Mouse (Mus musculus) midbrain, postnatal 0 days (tissue): ENCODE data around the gene Ptprt. TPM values are rescaled to one million over a fixed set of nuclear protein-coding genes. Genes with fewer than 3 reads are reported as not detected.

Experiments
- ATAC-seq: fragments of 200-750 bp; cut with Nextera tagmentation; 2 replicates; pipeline ENCODE4 v1.8.0; 2017; ENCODE audit warnings: moderate number of reproducible peaks, mild to moderate bottlenecking, moderate TSS enrichment, moderate library complexity; ENCODE audit not compliant: low FRiP score
- DNase-seq: peaks from one replicate; pipeline ENCODE4 v3.0.0-alpha.2; 2015; ENCODE audit warnings: low spot score
- H3K27ac ChIP-seq: fragments of 300-500 bp; sonication (generic); 2 replicates; pipeline ENCODE4 v1.5.1; 2014; ENCODE audit warnings: low read depth, mild to moderate bottlenecking, low read length, mixed read lengths
- H3K27me3 ChIP-seq: fragments of 300-500 bp; sonication (generic); 2 replicates; pipeline ENCODE4 v1.6.1; 2014; ENCODE audit warnings: low read length, control low read depth, mixed read lengths; ENCODE audit not compliant: insufficient read depth
- H3K36me3 ChIP-seq: fragments of 300-500 bp; sonication (generic); 2 replicates; pipeline ENCODE4 v1.6.1; 2014; ENCODE audit warnings: low read length, control low read depth, mixed read lengths; ENCODE audit not compliant: insufficient read depth
- H3K4me1 ChIP-seq: fragments of 300-500 bp; sonication (generic); 2 replicates; pipeline ENCODE4 v1.6.1; 2014; ENCODE audit warnings: mild to moderate bottlenecking, control low read depth, antibody characterized with exemption, low read length, mixed read lengths; ENCODE audit not compliant: insufficient read depth
- H3K4me2 ChIP-seq: fragments of 300-500 bp; sonication (generic); 2 replicates; pipeline ENCODE4 v1.6.1; 2014; ENCODE audit warnings: low read depth, mild to moderate bottlenecking, low read length, mixed read lengths; ENCODE audit not compliant: poor library complexity, severe bottlenecking
- H3K4me3 ChIP-seq: fragments of 300-500 bp; sonication (generic); 2 replicates; pipeline ENCODE4 v1.5.1; 2014; ENCODE audit warnings: low read depth, mild to moderate bottlenecking, low read length, moderate library complexity
- H3K9ac ChIP-seq: fragments of 300-500 bp; sonication (generic); replicated peaks from 2 replicates; pipeline ENCODE4 v1.6.1; 2014; ENCODE audit warnings: mild to moderate bottlenecking, low read length, moderate library complexity, mixed read lengths; ENCODE audit not compliant: poor library complexity, severe bottlenecking
- H3K9me3 ChIP-seq: fragments of 300-500 bp; sonication (generic); 2 replicates; pipeline ENCODE4 v1.6.1; 2016; ENCODE audit warnings: low read length, control low read depth
- CTCF ChIP-seq: IDR thresholded peaks from 2 replicates; pipeline ENCODE4 v1.5.1; 2016; ENCODE audit warnings: antibody characterized with exemption, mild to moderate bottlenecking
- WGBS: fragments of 180-500 bp; shearing (Covaris S2); extraction: QIAGEN DNeasy Blood & Tissue Kit; methylation state at CpG from one replicate; pipeline ENCODE4 v1.1.7; 2014; 5-methylcytosine and 5-hydroxymethylcytosine counted together
- polyA plus RNA-seq: library from polyadenylated mRNA; unstranded; fragments of >200 nt; fragmentation: Nextera tagmentation; extraction: Ambion mirVana; gene quantifications from 2 replicates; pipeline ENCODE4 v1.2.1, GENCODE M21; 2015
- total RNA-seq: library from RNA; depleted of rRNA; stranded (reverse); fragments of >200 nt; gene quantifications from 2 replicates; pipeline ENCODE4 v1.2.3, GENCODE M21; 2014

Gene Ptprt
- total and polyA plus RNA-seq, 2 experiments from 2014 or later, result 12.6 to 72.2 TPM

DNA sequence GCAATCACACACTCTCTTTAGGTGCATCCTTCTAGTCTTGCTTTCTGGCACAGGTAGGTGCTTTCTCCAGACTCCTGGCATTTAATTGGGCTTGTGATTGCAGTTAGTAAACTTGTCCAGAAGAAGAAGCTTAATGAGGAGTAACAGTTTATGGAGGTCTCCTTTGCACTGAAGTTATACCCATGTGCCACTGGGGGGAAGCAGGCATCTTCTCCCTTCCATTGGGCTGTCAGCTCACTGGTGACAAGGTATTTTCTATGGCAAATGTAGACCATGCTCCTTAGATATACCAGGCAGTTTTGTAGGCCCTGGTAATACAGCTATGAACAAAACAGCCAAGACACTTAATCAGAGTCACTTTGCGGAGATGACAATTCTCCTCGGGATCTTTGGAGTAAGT lies 366.9 kb downstream of the Ptprt start:
- Histone ChIP-seq H3K9ac (no peak overlapping the region), H3K9me3 (no peaks in the 10 kb centered on the region), H3K27ac (no peak overlapping the region), H3K4me3 (no peak overlapping the region), H3K27me3 (no peaks in the 10 kb centered on the region), H3K4me1 (no peaks in the 10 kb centered on the region), H3K4me2 (no peak overlapping the region), H3K36me3 (no peaks in the 10 kb centered on the region)
- WGBS, result 73% methylated on average over 2 of the region's 2 CpGs
- ATAC-seq (no peak), DNase-seq (peak; percentile 56)
- TF ChIP-seq CTCF, result peak; percentile 67

DNA sequence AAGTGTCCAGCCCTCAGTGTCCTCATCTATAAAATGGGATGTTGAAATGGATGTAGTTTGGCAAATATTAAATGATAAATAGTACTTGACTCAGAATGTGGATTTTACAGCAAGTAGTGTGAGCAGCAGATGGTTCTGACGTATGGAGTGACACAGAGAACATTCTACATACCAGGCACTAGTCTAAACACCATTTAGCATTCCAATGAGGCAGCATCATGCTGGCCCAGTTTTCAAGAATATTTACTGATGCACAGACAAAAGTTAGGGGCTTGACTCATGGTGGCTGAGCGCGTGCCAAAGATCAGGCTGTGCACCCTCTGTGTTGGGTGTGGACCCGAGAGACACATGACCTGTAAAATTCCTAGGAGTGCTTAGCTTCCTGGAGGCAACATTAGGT lies 378.3 kb downstream of the Ptprt start:
- Histone ChIP-seq H3K27me3 (no peaks in the 10 kb centered on the region), H3K4me2 (no peak overlapping the region), H3K4me1 (no peaks in the 10 kb centered on the region), H3K36me3 (no peaks in the 10 kb centered on the region), H3K9me3 (no peaks in the 10 kb centered on the region), H3K4me3 (no peak overlapping the region), H3K27ac (no peak overlapping the region), H3K9ac (no peak overlapping the region)
- WGBS, result 79% methylated on average over 4 of the region's 4 CpGs
- DNase-seq, result no peak
- TF ChIP-seq CTCF, result no peak
- ATAC-seq, result no peak

DNA sequence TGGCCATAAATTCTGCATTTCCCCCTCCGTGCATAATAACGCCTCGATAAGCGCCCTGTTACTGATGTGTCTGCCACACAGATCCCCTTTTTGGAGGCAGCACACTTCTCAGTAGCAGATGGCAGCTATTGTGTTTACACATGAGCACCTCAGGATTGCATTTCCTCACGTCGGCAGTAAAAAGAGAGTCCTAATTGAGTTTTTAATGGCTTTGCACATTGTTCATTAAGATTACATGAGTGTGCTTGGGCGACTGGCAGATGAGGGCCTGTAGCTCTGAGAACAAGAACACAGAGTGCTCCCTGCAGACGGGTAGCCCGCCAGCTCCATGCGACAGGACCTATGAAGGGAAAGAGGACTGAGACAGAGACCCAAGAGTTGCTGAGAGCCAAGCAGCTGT lies 378.8 kb downstream of the Ptprt start:
- H3K27ac ChIP-seq, result no peak overlapping the region
- H3K9ac ChIP-seq, result no peak overlapping the region
- H3K36me3 ChIP-seq, result no peaks in the 10 kb centered on the region
- H3K4me2 ChIP-seq, result no peak overlapping the region
- no peak overlapping the region for H3K4me3 ChIP-seq
- H3K4me1 ChIP-seq, result no peaks in the 10 kb centered on the region
- no peaks in the 10 kb centered on the region for H3K9me3 ChIP-seq
- DNase-seq (peak; percentile 85), ATAC-seq (no peak)
- no peak for TF ChIP-seq CTCF
- no peaks in the 10 kb centered on the region for H3K27me3 ChIP-seq
- 33% methylated on average over 10 of the region's 10 CpGs for WGBS

DNA sequence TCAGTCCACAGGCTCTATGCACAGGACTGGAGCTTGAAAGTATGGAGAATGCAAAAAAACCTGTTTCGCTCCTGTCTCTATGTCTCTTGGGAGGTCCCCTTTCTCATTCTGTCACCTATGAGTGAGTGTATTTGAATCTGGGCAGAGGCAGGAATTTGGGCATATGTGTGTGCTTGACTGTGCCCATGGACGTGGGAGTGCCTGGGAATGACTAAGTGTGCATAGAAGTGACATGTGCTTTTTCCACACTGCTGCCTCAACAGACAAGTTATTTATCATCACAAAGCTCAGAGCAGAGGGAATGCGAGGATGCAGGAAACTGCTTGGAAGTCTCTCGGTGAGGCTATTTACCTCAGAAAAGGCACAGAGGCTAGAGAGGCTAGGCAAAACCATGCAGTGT lies 387.1 kb downstream of the Ptprt start:
- Histone ChIP-seq H3K27ac (no peak overlapping the region), H3K9ac (no peak overlapping the region), H3K9me3 (no peaks in the 10 kb centered on the region), H3K4me2 (no peak overlapping the region), H3K4me1 (no peaks in the 10 kb centered on the region), H3K36me3 (no peaks in the 10 kb centered on the region), H3K4me3 (no peak overlapping the region), H3K27me3 (no peaks in the 10 kb centered on the region)
- no peak for DNase-seq
- WGBS, result 71% methylated on average over 4 of the region's 4 CpGs
- TF ChIP-seq CTCF, result no peak
- no peak for ATAC-seq

DNA sequence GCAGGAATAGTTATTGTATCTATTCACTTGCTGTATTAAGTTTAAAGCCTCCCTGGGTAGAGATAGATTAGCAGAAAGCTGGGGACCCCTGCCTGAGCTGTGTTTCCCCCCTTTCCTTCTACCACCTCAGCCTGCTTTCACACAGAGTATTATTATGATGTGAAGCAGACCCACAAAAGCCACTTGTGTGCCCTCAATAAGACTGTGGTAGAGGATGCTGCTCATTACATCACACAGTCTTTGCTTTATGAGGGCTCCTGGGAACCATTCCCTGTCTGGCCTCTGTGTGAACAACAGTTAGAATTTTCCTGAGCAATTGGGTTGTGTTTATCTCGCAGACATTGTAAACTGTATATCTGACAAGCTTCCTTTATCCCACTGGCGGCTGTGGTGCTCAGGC lies 409.7 kb downstream of the Ptprt start:
- Histone ChIP-seq H3K4me2 (no peak overlapping the region), H3K27me3 (no peaks in the 10 kb centered on the region), H3K36me3 (no peaks in the 10 kb centered on the region), H3K9me3 (no peaks in the 10 kb centered on the region), H3K4me3 (no peak overlapping the region), H3K9ac (no peak overlapping the region), H3K4me1 (no peaks in the 10 kb centered on the region), H3K27ac (no peak overlapping the region)
- WGBS, result 89% methylated on average over 2 of the region's 2 CpGs
- no peak for DNase-seq
- ATAC-seq, result no peak
- no peak for TF ChIP-seq CTCF

DNA sequence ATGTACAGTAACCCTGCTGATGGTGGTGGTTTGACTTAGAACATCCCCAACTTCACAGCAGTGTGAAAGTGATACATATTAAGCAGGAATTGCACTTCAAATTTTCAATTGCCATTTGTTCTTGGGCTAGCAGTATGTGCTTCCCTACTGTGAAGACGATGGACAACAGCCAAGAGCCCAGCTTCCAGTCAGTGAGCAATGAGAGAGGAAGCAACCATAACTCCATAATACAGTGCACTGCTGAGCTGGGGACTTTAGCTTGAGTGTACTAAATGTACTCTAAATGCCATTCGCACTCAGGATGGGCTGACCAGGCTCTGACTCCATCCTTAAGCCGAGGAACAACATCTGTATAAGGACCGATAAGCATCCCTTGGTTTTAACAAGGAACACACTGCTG lies 412.7 kb downstream of the Ptprt start:
- no peak overlapping the region for H3K4me3 ChIP-seq
- H3K4me1 ChIP-seq, result no peaks in the 10 kb centered on the region
- no peaks in the 10 kb centered on the region for H3K9me3 ChIP-seq
- DNase-seq (peak; percentile 49), ATAC-seq (no peak)
- no peaks in the 10 kb centered on the region for H3K36me3 ChIP-seq
- no peak overlapping the region for H3K4me2 ChIP-seq
- no peak overlapping the region for H3K27ac ChIP-seq
- no peak for TF ChIP-seq CTCF
- no peak overlapping the region for H3K9ac ChIP-seq
- WGBS, result 82% methylated on average over 4 of the region's 4 CpGs
- no peaks in the 10 kb centered on the region for H3K27me3 ChIP-seq
